Mouse (Mus musculus) right cerebral cortex, postnatal 25 days (tissue): ENCODE measurements around the gene Plppr2.

Experiments
- DNase-seq: peaks from one replicate; pipeline ENCODE4 v3.0.0; 2022

Plppr2 gene

GRCm38 (mm10) chr9:21962010-21962409 lies 25.2 kb downstream of the Plppr2 start:
- no peak for DNase-seq

DNA sequence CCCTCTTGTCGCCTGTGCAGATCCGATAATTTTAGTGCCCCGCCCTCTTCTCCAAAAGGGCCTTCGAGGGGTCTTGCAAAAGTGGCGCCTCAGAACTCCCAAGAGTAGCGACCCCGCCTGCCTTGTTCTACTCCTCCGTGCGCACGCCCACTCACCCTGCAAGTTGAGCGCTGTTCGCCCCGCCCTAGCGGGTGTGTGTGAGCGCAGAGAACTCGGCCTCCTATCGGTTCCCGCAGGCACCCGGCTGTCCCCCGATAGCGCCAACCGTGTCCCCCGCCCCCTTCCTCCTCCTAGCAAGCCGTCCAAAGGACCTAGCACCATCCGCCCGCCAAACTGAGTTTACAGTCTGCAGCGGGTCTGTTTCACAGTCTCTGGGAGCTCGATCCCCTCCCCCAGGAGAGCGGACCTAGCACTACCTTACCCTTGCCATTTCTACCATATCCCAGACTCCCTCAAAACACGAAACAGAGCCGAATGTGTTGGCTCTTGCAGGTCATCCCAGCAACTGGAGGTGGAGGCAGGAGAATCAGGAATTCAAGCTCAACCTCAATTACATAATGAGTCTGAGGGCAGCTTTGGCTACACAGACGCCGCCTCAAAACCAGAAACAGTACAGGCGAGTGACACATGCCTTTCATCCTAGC lies 25.7 kb downstream of the Plppr2 start:
- DNase-seq: peak; percentile 65

DNA sequence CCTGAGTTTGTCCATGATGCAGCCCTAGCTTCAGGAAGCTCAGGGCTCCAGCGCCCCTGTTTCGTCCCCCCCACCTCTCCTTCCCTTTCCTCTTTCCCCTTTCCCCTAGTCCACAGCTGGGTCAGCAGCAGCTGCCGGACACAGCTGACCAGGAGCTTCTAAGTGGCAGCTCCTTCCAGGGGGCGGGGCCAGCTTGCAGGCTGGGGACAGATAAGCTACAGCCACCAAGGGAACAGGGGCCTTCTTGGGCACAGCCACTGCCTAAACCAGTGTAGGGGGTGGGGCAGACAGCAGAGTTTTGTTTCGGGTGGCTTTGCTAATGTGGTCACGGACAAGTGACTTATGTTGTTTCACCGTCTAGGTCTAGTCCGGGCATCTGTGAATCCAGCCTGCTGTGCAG lies 26.6 kb downstream of the Plppr2 start, which contains the start of gene Epor:
TSS of gene Epor (minus strand) at position 90 of the 400 bp plus-strand sequence.
- no peak for DNase-seq

DNA sequence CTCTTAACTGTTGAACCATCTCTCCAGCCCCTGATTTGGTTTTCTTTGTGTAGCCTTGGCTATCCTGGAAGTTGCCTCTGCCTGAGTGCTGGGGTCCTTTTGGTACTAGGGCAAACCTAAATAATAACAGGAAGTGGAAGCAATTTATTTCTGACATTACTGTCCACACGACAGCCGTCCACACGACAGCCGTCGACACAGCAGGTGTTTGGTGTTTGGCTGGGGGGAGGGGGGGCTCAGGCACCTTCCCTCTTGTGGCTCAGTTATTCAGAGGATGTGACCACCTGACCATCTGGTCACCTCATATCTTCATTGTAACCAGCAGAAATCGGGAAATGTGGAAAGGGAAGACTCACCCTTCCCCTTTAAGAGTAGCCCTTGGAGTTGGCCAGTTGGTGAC lies 32.0 kb downstream of the Plppr2 start:
- DNase-seq: no peak

GRCm38 (mm10) chr9:21969304-21969703 lies 32.5 kb downstream of the Plppr2 start:
- no peak for DNase-seq

DNA sequence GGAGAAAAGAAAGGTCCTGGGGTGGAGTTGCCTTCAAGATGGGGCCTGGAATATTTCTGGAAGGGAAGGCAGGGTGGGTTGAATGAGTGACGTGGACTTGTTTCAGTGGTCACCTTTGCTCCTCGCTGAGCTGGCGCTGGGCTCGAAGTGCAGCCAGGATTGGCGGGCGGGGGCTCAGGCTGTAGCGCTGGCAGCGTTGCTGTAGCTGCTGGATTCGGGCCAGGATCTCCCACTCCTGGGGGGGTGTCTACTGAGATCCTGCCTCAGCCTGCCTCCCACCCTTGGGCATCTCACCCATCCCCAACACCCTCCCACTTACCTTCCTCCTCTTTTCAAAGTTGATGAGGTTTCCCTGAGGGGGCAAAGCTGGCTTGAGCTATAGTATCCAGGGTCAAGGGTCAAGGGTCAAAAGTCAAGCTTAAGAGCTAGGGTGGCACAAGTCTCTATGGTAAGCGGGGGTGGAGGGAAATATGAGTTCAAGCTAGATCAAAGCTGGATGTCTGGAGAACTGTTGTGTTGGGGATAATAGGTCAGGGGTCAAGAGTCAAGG lies 39.9 kb downstream of the Plppr2 start:
- DNase-seq: no peak

DNA sequence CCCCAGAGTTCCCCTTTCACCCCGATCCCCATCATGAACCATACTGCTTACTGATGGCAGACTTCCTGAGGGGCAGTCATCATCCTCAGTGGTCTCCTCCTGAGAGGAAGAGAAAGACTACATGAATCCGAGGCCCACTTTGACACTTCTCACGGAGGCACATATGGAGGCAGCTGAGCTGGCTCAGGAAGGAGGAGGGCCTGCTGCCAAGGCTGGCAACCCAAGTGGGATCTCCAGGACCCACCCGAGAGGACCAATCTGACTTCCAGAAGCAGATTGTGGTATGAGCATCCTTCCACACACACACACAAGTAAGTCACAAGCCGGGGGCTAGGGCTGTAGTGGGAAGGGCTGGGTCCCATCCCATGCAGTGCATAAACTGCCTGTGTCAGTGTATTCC lies 40.5 kb downstream of the Plppr2 start:
- DNase-seq: no peak

- no peak for DNase-seq
These were observed 41.1 kb downstream of the Plppr2 start for GRCm38 (mm10) chr9:21977972-21978371.

- no peak for DNase-seq
These were observed 41.7 kb downstream of the Plppr2 start for GRCm38 (mm10) chr9:21978398-21979128.

- DNase-seq: no peak
These were observed 47.1 kb downstream of the Plppr2 start for GRCm38 (mm10) chr9:21983911-21984310.

- DNase-seq: no peak
These were observed 50.9 kb downstream of the Plppr2 start for GRCm38 (mm10) chr9:21987592-21988342.

GRCm38 (mm10) chr9:21988421-21989101 lies 51.7 kb downstream of the Plppr2 start:
- no peak for DNase-seq

GRCm38 (mm10) chr9:21989230-21990110 lies 52.6 kb downstream of the Plppr2 start, which contains the start of gene Rgl3:
Rgl3 (minus strand) TSS chr9:21989446.
- DNase-seq: no peak

- no peak for DNase-seq
These were observed 55.4 kb downstream of the Plppr2 start for GRCm38 (mm10) chr9:21992227-21992626.

DNA sequence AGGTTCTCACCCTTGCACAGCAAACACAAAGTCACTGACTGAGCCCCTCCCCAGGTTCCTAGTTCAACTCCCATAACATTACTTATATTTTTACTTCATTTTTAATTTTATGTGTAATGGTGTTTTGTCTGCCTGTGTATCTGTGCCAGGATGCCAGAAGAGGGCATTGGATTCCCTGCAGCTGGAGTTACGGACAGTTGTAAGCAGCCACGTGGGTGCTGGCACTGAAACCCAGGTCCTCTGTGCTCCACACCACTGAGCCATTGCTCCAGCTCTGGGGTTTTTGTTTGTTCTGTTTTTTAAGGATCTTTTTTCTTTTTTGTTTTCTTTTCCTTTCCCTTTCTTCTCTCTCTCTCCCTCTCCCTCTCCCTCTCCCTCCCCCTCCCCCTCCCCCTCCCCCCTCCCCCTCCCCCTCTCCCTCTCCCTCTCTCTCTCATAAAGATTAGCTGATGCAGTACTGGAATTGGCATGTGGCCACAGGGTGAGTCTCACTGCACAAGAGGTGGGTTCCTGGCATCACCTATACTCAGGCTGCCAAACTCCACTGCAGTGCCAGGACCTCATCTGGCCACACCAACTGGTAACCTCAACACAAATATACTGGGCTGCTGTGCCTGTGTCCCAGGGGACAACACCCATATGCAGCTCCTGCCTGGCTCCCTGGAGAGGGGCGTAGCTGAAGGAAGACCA lies 59.5 kb downstream of the Plppr2 start:
- DNase-seq: no peak
